Mouse (Mus musculus): ENCODE results near the gene Pln.

Gene Pln

DNA sequence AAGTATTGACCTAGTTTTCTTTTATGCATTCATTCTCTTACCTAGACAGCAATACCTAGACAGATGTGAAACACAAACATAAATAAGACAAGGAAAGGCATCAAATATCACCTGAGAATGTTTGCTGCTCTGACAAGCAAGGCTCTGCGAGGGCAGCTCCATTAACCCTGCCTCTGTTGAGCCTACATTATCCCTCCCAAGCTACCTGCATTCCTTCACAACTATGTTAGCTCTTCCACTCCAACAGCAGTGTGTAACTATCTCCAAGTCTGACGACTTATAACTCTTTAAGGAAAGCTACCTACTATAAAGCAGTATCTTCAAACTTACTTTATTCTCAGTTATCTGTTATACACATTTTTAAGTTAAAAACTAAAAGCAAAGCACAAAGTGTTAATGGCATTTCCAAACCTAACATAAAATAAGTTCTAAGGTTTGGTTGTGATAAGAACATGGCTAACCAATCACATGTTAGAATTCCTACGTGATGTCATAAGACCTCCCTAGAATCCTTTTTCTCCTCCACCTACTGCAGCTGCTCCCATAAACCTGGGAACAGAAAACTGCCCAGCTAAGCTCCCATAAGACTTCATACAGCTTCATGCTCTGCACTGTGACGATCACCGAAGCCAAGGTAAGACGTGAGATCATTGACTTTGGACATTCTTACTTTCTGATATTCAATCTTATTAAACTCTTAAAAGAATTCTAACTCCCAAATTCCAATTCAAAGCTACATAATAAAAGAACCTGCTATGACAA, at the start of gene Pln:
Gene Pln, plus strand, starts transcription at position 506 of the 762 bp plus-strand sequence.
- no peak for DNase-seq (ENCODE audit: extremely low read depth, low read depth)

GRCm38 (mm10) chr10:53305867-53306266, 31.6 kb upstream of the Pln start:
- no peak for DNase-seq (ENCODE audit: extremely low read depth, low read depth)

GRCm38 (mm10) chr10:53306674-53307073, 30.8 kb upstream of the Pln start:
- DNase-seq (ENCODE audit: extremely low read depth, low read depth) = no peak

DNA sequence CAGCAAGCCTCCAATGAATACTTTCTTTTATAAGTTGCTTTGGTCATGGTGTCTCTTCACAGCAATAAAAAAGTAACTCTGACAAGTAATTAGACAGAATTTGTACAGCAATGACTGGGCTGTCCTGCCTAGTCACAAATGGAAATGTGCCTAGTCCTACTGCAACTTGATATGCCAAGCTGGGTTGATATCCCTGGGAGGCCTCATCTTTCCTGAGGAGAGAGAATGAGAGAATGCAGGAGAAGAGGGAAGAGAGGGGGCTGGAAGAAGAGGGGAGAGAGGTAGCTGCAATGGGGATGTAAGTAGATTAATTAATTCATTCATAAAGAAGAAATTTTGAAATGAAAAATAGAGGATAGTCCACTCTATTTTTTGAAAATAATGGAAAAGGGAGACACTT, 14.1 kb upstream of the Pln start:
- DNase-seq (ENCODE audit: extremely low read depth, low read depth) = no peak

DNA sequence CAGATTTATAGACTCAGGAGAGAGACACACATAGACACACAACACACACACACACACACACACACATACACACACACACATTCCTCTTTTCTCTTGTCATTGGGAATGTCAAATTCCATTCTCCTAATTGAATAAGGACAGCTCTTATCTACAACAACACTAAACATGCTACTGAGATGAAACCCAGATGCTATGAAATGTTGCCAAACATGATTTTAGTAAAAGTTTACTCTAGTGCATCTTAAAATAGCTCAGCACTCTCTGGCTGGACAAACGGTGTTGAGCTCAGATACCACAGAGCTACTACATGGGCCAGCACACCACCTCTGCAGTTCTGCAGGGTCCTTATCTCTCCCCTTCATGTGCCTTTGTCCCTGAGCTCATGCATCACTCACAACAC, 12.8 kb upstream of the Pln start:
- DNase-seq (ENCODE audit: extremely low read depth, low read depth) = peak; percentile 25

DNA sequence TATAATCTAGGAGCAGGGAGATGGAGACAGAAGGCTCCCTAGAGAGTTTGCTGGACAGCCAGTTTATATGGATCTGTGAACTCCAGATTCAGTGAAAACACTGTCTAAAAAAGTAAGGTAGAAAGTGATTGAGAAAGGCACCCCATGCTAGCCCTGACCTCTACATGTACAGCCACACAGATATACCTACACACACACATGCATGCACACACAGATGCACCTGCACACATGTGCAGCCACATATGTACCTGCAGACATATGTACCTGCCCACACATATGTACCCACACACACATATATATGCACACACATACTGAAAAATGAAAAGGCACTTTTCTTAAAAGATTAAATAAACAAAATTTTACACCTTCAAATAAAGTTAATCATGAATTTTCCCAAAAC, 11.1 kb upstream of the Pln start:
- no peak for DNase-seq (ENCODE audit: extremely low read depth, low read depth)

DNA sequence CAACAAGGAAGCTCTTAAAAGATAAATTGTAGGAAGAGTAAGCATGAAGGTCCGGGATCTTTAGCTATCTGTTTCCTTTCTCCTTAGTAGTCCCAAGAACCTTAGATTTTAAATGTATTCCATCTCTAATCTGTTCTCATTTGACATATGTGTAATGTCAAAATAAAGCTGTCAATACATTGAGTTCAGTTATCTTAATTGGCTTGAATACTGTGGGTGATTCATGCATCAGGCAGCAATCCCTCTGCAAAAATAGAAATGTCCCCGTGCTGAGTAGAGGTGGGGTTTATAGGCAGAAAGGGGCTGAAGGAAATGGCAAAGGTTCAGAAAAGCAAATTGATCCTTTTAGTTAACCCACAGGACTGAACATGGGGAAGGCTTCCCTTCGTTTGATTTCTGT, 8.2 kb upstream of the Pln start:
- no peak for DNase-seq (ENCODE audit: extremely low read depth, low read depth)

DNA sequence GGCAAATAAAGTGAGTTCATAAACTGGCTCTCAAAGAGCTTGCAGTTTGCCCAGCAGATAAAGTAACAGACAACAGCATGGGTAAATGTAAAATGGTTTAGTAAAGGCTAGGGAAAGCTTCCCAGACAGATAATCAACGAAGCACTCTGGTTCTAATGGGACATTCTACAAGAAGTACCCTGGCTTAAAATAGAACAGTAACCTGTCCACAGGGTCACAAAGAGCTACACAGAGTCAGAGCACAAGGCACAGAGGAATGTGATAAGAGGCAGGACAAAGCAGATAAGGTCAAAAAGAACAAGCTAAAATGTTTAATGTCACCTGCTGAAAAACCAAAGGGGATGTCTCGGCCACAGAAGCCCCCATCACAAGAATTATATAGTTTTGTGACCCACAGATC, 4.7 kb upstream of the Pln start:
- no peak for DNase-seq (ENCODE audit: extremely low read depth, low read depth)

- peak; percentile 55 for DNase-seq (ENCODE audit: extremely low read depth, low read depth)
Measured at GRCm38 (mm10) chr10:53335266-53335665, 2.2 kb upstream of the Pln start.

GRCm38 (mm10) chr10:53335974-53336373, 1.5 kb upstream of the Pln start:
- DNase-seq (ENCODE audit: extremely low read depth, low read depth) = peak; percentile 58

DNA sequence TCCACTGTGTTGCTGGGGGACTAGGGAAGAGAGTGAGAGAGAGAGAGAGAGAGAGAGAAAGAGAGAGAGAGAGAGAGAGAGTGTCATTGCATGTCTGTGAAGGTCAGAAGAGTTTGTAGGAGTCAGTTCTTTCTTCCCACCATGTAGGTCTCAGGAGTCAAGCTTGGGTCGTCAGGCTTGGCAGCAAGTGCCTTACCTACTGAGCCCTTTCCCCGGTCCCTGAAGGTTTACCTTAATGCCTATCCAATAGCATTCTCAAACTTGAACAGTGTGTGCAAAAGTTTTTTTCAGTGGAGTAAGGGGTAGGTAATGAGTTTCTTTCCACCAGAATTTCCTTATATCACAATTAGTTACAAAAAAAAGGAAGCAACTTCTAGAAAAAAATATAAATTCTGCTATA, 1.6 kb downstream of the Pln start:
- no peak for DNase-seq (ENCODE audit: extremely low read depth, low read depth)

- DNase-seq (ENCODE audit: extremely low read depth, low read depth) = peak; percentile 35
Measured at GRCm38 (mm10) chr10:53341288-53341965, 4.0 kb downstream of the Pln start.

DNA sequence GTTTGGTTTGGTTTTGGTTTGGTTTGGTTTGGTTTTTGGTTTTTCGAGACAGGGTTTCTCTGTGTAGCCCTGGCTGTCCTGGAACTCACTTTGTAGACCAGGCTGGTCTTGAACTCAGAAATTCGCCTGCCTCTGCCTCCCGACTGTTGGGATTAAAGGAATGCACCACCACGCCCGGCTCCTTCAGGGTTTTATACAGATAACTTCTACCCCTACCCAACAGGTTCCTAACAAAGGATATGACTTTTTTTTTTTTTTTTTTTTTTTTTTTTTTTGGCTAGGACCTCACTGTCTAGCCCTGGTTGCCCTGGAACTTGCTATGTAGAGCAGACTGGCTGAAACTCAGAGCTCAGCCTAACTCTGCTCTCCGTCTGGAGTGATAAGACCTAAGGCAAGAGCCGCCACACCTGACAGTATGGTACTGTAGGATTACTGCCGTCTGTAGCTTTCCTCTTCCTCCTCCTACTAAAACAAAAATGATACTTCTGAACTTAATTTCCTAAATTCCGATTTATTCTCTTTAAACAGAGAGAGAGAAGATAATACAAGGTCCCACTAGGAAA, 4.8 kb downstream of the Pln start:
- DNase-seq (ENCODE audit: extremely low read depth, low read depth) = no peak

DNA sequence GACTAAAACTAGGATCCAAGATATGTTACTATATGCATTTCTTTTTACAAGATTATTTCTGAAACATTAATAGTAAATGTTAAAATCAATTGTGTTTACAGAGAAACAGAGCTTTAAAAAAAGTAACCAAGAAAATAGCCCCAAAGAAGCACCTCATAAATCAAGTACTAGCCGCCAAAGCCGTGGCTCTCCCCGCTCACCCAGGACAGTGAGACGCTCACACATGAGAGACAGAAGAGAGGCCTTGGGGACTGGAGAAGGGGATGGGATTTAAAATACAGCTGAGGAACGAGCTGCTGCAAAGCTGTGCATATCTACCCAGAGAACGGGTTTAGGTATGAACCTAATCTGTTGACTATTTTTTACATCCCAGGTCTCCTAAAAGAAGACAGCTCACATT, 5.9 kb downstream of the Pln start:
- no peak for DNase-seq (ENCODE audit: extremely low read depth, low read depth)

- no peak for DNase-seq (ENCODE audit: extremely low read depth, low read depth)
Measured at GRCm38 (mm10) chr10:53343865-53344264, 6.4 kb downstream of the Pln start.

DNA sequence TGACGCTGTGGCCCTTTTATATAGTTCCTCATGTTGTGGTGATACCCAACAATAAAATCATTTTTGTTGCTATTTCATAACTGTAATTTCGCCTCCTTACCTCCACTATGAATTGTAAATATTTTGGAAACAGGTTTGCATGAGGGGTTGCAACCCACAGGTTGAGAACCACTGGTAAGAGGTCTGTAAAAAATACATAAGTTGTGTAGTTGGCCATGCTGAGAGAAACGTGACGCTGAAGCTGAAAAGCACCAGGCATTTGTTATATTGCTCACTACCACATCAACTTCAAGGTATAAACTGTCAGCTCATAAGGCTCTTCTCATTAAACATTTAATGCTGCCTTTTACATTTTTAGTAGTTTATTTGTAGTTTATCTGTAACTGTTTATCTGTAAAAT, 8.0 kb downstream of the Pln start:
- DNase-seq (ENCODE audit: extremely low read depth, low read depth) = no peak

DNA sequence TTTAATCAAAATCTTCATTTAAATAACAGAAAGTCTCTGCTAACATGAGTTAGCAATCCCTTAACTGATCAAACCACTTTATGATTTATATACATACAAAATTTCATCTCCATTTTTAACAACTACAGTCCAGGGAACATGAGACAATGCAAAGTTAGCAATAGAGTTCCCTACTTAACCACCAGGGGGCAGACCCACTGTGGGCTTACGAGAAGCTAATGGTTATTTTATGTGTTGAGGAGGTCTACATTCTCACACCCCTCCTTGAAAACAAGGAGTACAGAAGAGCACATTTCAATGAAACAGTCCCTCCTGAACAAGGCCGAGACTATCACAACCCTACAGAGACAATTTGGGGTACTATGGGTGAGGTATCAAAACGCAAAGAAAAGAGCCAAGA, 9.0 kb downstream of the Pln start:
- peak; percentile 41 for DNase-seq (ENCODE audit: extremely low read depth, low read depth)

GRCm38 (mm10) chr10:53346916-53347315, 9.4 kb downstream of the Pln start:
- DNase-seq (ENCODE audit: extremely low read depth, low read depth) = no peak

GRCm38 (mm10) chr10:53347787-53348755, 10.6 kb downstream of the Pln start:
- peak; percentile 78 for DNase-seq (ENCODE audit: extremely low read depth, low read depth)

GRCm38 (mm10) chr10:53349254-53349653, 11.8 kb downstream of the Pln start:
- DNase-seq (ENCODE audit: extremely low read depth, low read depth) = peak; percentile 40

DNA sequence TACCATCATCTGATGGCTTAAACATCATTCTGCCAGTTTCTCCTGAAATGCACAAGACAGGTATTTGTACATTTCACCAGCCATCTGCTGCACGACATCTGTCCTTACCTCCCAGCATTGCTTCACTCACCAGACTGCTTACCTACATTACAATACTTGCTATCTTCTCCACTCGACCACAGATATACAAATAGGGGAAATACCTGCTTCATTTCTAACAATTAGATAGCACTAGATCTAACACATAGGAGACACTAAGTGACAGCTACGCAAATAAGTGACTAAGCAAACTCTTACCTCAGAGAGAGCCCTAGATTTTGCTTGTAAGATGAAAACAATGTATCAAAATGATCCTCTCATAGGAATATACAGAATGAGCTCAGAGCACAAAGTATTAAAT, 16.2 kb downstream of the Pln start:
- DNase-seq (ENCODE audit: extremely low read depth, low read depth) = no peak

DNA sequence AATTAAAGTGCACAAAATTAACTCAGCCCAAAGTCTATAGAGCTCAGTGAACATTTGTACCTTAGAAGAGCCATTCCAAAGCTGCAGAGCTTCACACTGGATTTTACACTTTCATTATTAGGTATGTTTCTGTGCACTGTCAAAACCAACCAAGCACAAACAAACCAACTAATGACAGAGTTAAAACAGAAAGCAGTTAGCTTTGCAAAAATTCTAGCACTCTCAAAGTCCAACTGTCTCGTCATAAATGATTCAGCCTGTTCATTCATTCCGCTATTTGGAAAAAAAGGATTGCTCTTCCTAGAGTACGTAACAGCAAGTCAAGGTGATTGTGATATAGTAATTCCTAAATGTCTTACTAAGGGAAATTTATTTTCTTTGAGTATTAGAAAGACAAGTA, 21.5 kb downstream of the Pln start:
- DNase-seq (ENCODE audit: extremely low read depth, low read depth) = no peak

All from MEL-GATA-1-ER (cell line).